Mouse (Mus musculus) liver, adult 2 months (tissue): ENCODE results near the gene Pogk.

ENCODE experiments used
- CTCF ChIP-seq: fragments of 200-500 bp; IDR thresholded peaks from 2 replicates; pipeline ENCODE4 v1.5.1; 2011; ENCODE audit warnings: low read depth, low read length, control low read depth
- POLR2A ChIP-seq: fragments of 200-500 bp; IDR thresholded peaks from 2 replicates; pipeline ENCODE4 v1.6.1; 2011; ENCODE audit warnings: low read length, control low read depth; ENCODE audit not compliant: insufficient read depth; ENCODE audit errors: extremely low read depth

GRCm38 (mm10) chr1:166411541-166411940 lies 1.9 kb upstream of the Pogk start:
- TF ChIP-seq POLR2A: no peak
- no peak for TF ChIP-seq CTCF
